Mouse (Mus musculus): ENCODE data around the gene Vps18. TPM values are rescaled to one million over a fixed set of nuclear protein-coding genes. Genes with fewer than 3 reads are reported as not detected.

The Vps18 gene
- polyA plus RNA-seq, 1 experiment from 2014 or later = 20.1 TPM

GRCm38 (mm10) chr2:119323866-119324575, 35.5 kb downstream of the Vps18 start:
- Histone ChIP-seq H3K4me1 (peaks cover 62% of the 10 kb centered on the region), H3K36me3 (no peaks in the 10 kb centered on the region), H3K27ac (no peak overlapping the region), H3K4me2 (peak overlapping the region; percentile 85), H3K27me3 (peaks cover 95% of the 10 kb centered on the region), H3K4me3 (peak overlapping the region; percentile 49), H3K9me3 (no peaks in the 10 kb centered on the region), H3K9ac (no peak overlapping the region)
- ATAC-seq (ENCODE audit: insufficient number of reproducible peaks, insufficient read depth, low FRiP score, low TSS enrichment, low read depth) = no peak
- 2% methylated on average over 31 of the region's 32 CpGs for WGBS

GRCm38 (mm10) chr2:119324576-119325318, 36.2 kb downstream of the Vps18 start:
- ATAC-seq (ENCODE audit: insufficient number of reproducible peaks, insufficient read depth, low FRiP score, low TSS enrichment, low read depth) = 0 out of 2 replicates have a peak, but pooled peaks have one; percentile 4
- peaks cover 97% of the 10 kb centered on the region for H3K27me3 ChIP-seq
- no peaks in the 10 kb centered on the region for H3K36me3 ChIP-seq
- peak overlapping the region; percentile 85 for H3K4me2 ChIP-seq
- H3K9ac ChIP-seq = no peak overlapping the region
- H3K4me1 ChIP-seq = peaks cover 62% of the 10 kb centered on the region
- H3K9me3 ChIP-seq = no peaks in the 10 kb centered on the region
- no peak overlapping the region for H3K27ac ChIP-seq
- under 1% methylated on average over 32 of the region's 32 CpGs for WGBS
- H3K4me3 ChIP-seq = peak overlapping the region; percentile 49

GRCm38 (mm10) chr2:119325568-119326143, 37.1 kb downstream of the Vps18 start, which contains the start of gene Dll4:
Gene Dll4 (plus strand): TSS chr2:119325784.
- peaks cover 62% of the 10 kb centered on the region for H3K4me1 ChIP-seq
- no peak within 1 kb of the TSS for H3K27ac ChIP-seq

GRCm38 (mm10) chr2:119326161-119327101, 37.9 kb downstream of the Vps18 start:
- H3K9me3 ChIP-seq = no peaks in the 10 kb centered on the region
- no peak for ATAC-seq (ENCODE audit: insufficient number of reproducible peaks, insufficient read depth, low FRiP score, low TSS enrichment, low read depth)
- H3K4me3 ChIP-seq = peak overlapping the region; percentile 49
- peak overlapping the region; percentile 70 for H3K9ac ChIP-seq
- H3K4me1 ChIP-seq = peaks cover 57% of the 10 kb centered on the region
- WGBS = under 1% methylated on average over 61 of the region's 61 CpGs
- no peaks in the 10 kb centered on the region for H3K36me3 ChIP-seq
- H3K4me2 ChIP-seq = peak overlapping the region; percentile 85
- H3K27me3 ChIP-seq = peaks cover 99% of the 10 kb centered on the region
- H3K27ac ChIP-seq = no peak overlapping the region

More at GRCm38 (mm10) chr2:119325568-119326143, 37.1 kb downstream of the Vps18 start, which contains the start of gene Dll4:
- H3K4me3 ChIP-seq = peak within 1 kb of the TSS; percentile 49
- H3K4me2 ChIP-seq = peak within 1 kb of the TSS; percentile 85
- H3K9ac ChIP-seq = peak within 1 kb of the TSS; percentile 70
- no peaks in the 10 kb centered on the region for H3K36me3 ChIP-seq
- ATAC-seq (ENCODE audit: insufficient number of reproducible peaks, insufficient read depth, low FRiP score, low TSS enrichment, low read depth) = 0 out of 2 replicates have a peak, but pooled peaks have one; percentile 7
- peaks cover 99% of the 10 kb centered on the region for H3K27me3 ChIP-seq
- under 1% methylated on average over 33 of the region's 33 CpGs for WGBS
- no peaks in the 10 kb centered on the region for H3K9me3 ChIP-seq

- Histone ChIP-seq H3K36me3 (no peaks in the 10 kb centered on the region), H3K4me3 (peak overlapping the region; percentile 49), H3K4me2 (peak overlapping the region; percentile 85), H3K27me3 (peaks cover 99% of the 10 kb centered on the region), H3K27ac (no peak overlapping the region), H3K4me1 (peaks cover 51% of the 10 kb centered on the region), H3K9ac (peak overlapping the region; percentile 70), H3K9me3 (no peaks in the 10 kb centered on the region)
- WGBS = under 1% methylated on average over 30 of the region's 30 CpGs
- ATAC-seq (ENCODE audit: insufficient number of reproducible peaks, insufficient read depth, low FRiP score, low TSS enrichment, low read depth) = no peak
Observed at GRCm38 (mm10) chr2:119327102-119327480, 38.6 kb downstream of the Vps18 start.

- ATAC-seq (ENCODE audit: insufficient number of reproducible peaks, insufficient read depth, low FRiP score, low TSS enrichment, low read depth) = no peak
- Histone ChIP-seq H3K9me3 (no peaks in the 10 kb centered on the region), H3K27me3 (peaks cover 96% of the 10 kb centered on the region), H3K27ac (no peak overlapping the region), H3K4me2 (peak overlapping the region; percentile 85), H3K4me3 (peak overlapping the region; percentile 49; the same call in 1 of the 2 replicates), H3K36me3 (no peaks in the 10 kb centered on the region), H3K9ac (no peak overlapping the region), H3K4me1 (peaks cover 41% of the 10 kb centered on the region)
- 13% methylated on average over 11 of the region's 11 CpGs for WGBS
Observed at GRCm38 (mm10) chr2:119327942-119328526, 39.5 kb downstream of the Vps18 start.

- WGBS = 37% methylated on average over 5 of the region's 5 CpGs
- no peak overlapping the region for H3K4me3 ChIP-seq
Observed at GRCm38 (mm10) chr2:119328546-119328945, 40.0 kb downstream of the Vps18 start.

GRCm38 (mm10) chr2:119329123-119329817, 40.7 kb downstream of the Vps18 start:
- no peak overlapping the region for H3K4me3 ChIP-seq
- H3K36me3 ChIP-seq = no peaks in the 10 kb centered on the region
- H3K27ac ChIP-seq = no peak overlapping the region
- H3K4me2 ChIP-seq = no peak overlapping the region
- H3K4me1 ChIP-seq = peaks cover 35% of the 10 kb centered on the region
- 53% methylated on average over 3 of the region's 3 CpGs for WGBS
- H3K27me3 ChIP-seq = peaks cover 84% of the 10 kb centered on the region
- H3K9me3 ChIP-seq = no peaks in the 10 kb centered on the region
- no peak for ATAC-seq (ENCODE audit: insufficient number of reproducible peaks, insufficient read depth, low FRiP score, low TSS enrichment, low read depth)
- H3K9ac ChIP-seq = no peak overlapping the region

More at GRCm38 (mm10) chr2:119328546-119328945, 40.0 kb downstream of the Vps18 start:
- Histone ChIP-seq H3K4me2 (0 out of 2 replicates have a peak overlapping the region, but pooled peaks have one; percentile 85), H3K9me3 (no peaks in the 10 kb centered on the region), H3K36me3 (no peaks in the 10 kb centered on the region), H3K4me1 (peaks cover 41% of the 10 kb centered on the region), H3K9ac (no peak overlapping the region), H3K27me3 (peaks cover 91% of the 10 kb centered on the region), H3K27ac (no peak overlapping the region)
- no peak for ATAC-seq (ENCODE audit: insufficient number of reproducible peaks, insufficient read depth, low FRiP score, low TSS enrichment, low read depth)

GRCm38 (mm10) chr2:119330795-119331194, 42.3 kb downstream of the Vps18 start:
- no peaks in the 10 kb centered on the region for H3K9me3 ChIP-seq
- no peak overlapping the region for H3K4me3 ChIP-seq
- WGBS = 90% methylated on average over 8 of the region's 8 CpGs
- H3K27ac ChIP-seq = no peak overlapping the region
- no peaks in the 10 kb centered on the region for H3K36me3 ChIP-seq
- H3K4me1 ChIP-seq = peaks cover 19% of the 10 kb centered on the region
- H3K4me2 ChIP-seq = no peak overlapping the region
- peaks cover 72% of the 10 kb centered on the region for H3K27me3 ChIP-seq
- H3K9ac ChIP-seq = no peak overlapping the region
- no peak for ATAC-seq (ENCODE audit: insufficient number of reproducible peaks, insufficient read depth, low FRiP score, low TSS enrichment, low read depth)

- ATAC-seq (ENCODE audit: insufficient number of reproducible peaks, insufficient read depth, low FRiP score, low TSS enrichment, low read depth) = no peak
- Histone ChIP-seq H3K36me3 (no peaks in the 10 kb centered on the region), H3K4me2 (no peak overlapping the region), H3K4me1 (peaks cover 6% of the 10 kb centered on the region), H3K27me3 (peaks cover 58% of the 10 kb centered on the region), H3K9me3 (no peaks in the 10 kb centered on the region), H3K27ac (no peak overlapping the region), H3K9ac (no peak overlapping the region), H3K4me3 (no peak overlapping the region)
- WGBS = 81% methylated on average over 24 of the region's 24 CpGs
Observed at GRCm38 (mm10) chr2:119332177-119332661, 43.7 kb downstream of the Vps18 start.

Data from embryonic facial prominence, embryonic 13.5 days (tissue).